Mouse (Mus musculus): ENCODE data around the gene Cyp4f16.
"Not testable (repeated sequence)": the region's sequence is repeated elsewhere in the genome, so short reads cannot be mapped to it uniquely, and the experiment has no call there.

GRCm38 (mm10) chr17:32500511-32500910 is 35.8 kb upstream of the Cyp4f16 start:
- not testable (repeated sequence) for TF ChIP-seq POLR2A (IDR thresholded peaks at IDR 0.05; ENCODE audit: extremely low read depth, insufficient read depth, low read length); CTCF (IDR thresholded peaks at IDR 0.05; ENCODE audit: low read depth, low read length)

Data from liver, adult 2 months (tissue).